Mouse (Mus musculus): ENCODE measurements around the gene Lrit2. TPM values are rescaled to one million over a fixed set of nuclear protein-coding genes. Genes with fewer than 3 reads are reported as not detected.

Gene Lrit2
- polyA plus RNA-seq, 1 experiment from 2014 or later: not detected

GRCm38 (mm10) chr14:37113922-37114321 is 46.2 kb downstream of the Lrit2 start, which contains the start of gene 2610528A11Rik:
2610528A11Rik (minus strand) TSS chr14:37114022.
- WGBS: 80% methylated on average over 3 of the region's 3 CpGs
- H3K9ac ChIP-seq (replicated peaks; ENCODE audit: low read length): no peak within 1 kb of the TSS
- H3K4me1 ChIP-seq (ENCODE audit: control insufficient read depth, insufficient read depth, low read length): no peaks in the 10 kb centered on the region
- no peaks in the 10 kb centered on the region for H3K9me3 ChIP-seq (replicated peaks; ENCODE audit: control insufficient read depth, low read length)
- no peak within 1 kb of the TSS for H3K27ac ChIP-seq (replicated peaks; ENCODE audit: low read depth, low read length)
- no peaks in the 10 kb centered on the region for H3K27me3 ChIP-seq (ENCODE audit: control insufficient read depth, insufficient read depth, low read length)
- no peak for DNase-seq (ENCODE audit: low spot score)
- no peaks in the 10 kb centered on the region for H3K36me3 ChIP-seq (replicated peaks; ENCODE audit: control insufficient read depth, insufficient read depth, low read depth, low read length)
- no peak within 1 kb of the TSS for H3K4me3 ChIP-seq (ENCODE audit: low read depth, low read length)
- H3K4me2 ChIP-seq (ENCODE audit: low read depth, low read length): no peak within 1 kb of the TSS
- no peak for ATAC-seq (replicated peaks; ENCODE audit: insufficient number of reproducible peaks, low FRiP score, low TSS enrichment, low read depth)

GRCm38 (mm10) chr14:37119233-37119632 is 51.5 kb downstream of the Lrit2 start:
- Histone ChIP-seq H3K27me3 (ENCODE audit: control insufficient read depth, insufficient read depth, low read length) (no peaks in the 10 kb centered on the region), H3K4me1 (ENCODE audit: control insufficient read depth, insufficient read depth, low read length) (no peaks in the 10 kb centered on the region), H3K27ac (replicated peaks; ENCODE audit: low read depth, low read length) (no peak overlapping the region), H3K36me3 (replicated peaks; ENCODE audit: control insufficient read depth, insufficient read depth, low read depth, low read length) (peaks cover 2% of the 10 kb centered on the region; the same call in 1 of the 2 replicates), H3K4me2 (ENCODE audit: low read depth, low read length) (no peak overlapping the region), H3K4me3 (ENCODE audit: low read depth, low read length) (no peak overlapping the region), H3K9me3 (replicated peaks; ENCODE audit: control insufficient read depth, low read length) (no peaks in the 10 kb centered on the region), H3K9ac (replicated peaks; ENCODE audit: low read length) (no peak overlapping the region)
- ATAC-seq (replicated peaks; ENCODE audit: insufficient number of reproducible peaks, low FRiP score, low TSS enrichment, low read depth) (no peak), DNase-seq (ENCODE audit: low spot score) (no peak)
- 91% methylated on average over 4 of the region's 4 CpGs for WGBS

Other genes with a start within 250 kb of the Lrit2 start
- gene Ccser2, start 99.2 kb upstream of the Lrit2 start, polyA plus RNA-seq (2014; fragmentation: Nextera tagmentation; extraction: Ambion mirVana): 34.5 and 39.0 TPM in 2 replicates
- not detected in 2 replicates for gene Rgr, start 19.0 kb upstream of the Lrit2 start, polyA plus RNA-seq (2014; fragmentation: Nextera tagmentation; extraction: Ambion mirVana)
- not detected in 2 replicates for gene Lrit1, start 13.1 kb upstream of the Lrit2 start, polyA plus RNA-seq (2014; fragmentation: Nextera tagmentation; extraction: Ambion mirVana)
- 3.1 and 4.1 TPM in 2 replicates for gene Cdhr1, start 30.4 kb downstream of the Lrit2 start, polyA plus RNA-seq (2014; fragmentation: Nextera tagmentation; extraction: Ambion mirVana)
- gene 2610528A11Rik, start 46.1 kb downstream of the Lrit2 start, polyA plus RNA-seq (2014; fragmentation: Nextera tagmentation; extraction: Ambion mirVana): 0.39 and 0.42 TPM in 2 replicates
- 214 and 216 TPM in 2 replicates for gene Ghitm, start 67.3 kb downstream of the Lrit2 start, polyA plus RNA-seq (2014; fragmentation: Nextera tagmentation; extraction: Ambion mirVana)